Mouse (Mus musculus) ES-E14 (cell line): ENCODE measurements at regions not wholly inside any gene's neighbourhood (a gene's known extent, or its start where the extent isn't known, plus 50 kb on each side); places are given as distances from the start of the nearest gene placed in this dataset.

Experiments used
- DNase-seq: peaks from one replicate; pipeline ENCODE4 v3.0.0-alpha.2; 2013; ENCODE audit warnings: low read depth, low spot score
- H3K27ac ChIP-seq: 2 replicates; pipeline ENCODE4 v1.5.1; 2012; ENCODE audit warnings: low read depth, mild to moderate bottlenecking, low read length, moderate library complexity, mixed read lengths; ENCODE audit not compliant: poor library complexity, insufficient read depth, severe bottlenecking
- H3K36me3 ChIP-seq: 2 replicates; pipeline ENCODE4 v1.6.1; 2012; ENCODE audit warnings: mild to moderate bottlenecking, low read length, moderate library complexity, mixed read lengths; ENCODE audit not compliant: control insufficient read depth, poor library complexity, insufficient read depth, severe bottlenecking
- H3K4me1 ChIP-seq, 2 experiments: fragments of 150-350 bp in 1 of 2; sonication (generic) in 1 of 2; 2 replicates each; pipeline ENCODE4 v1.6.1; 2012; ENCODE audit warnings: low read length in 2 of 2, mild to moderate bottlenecking in 1 of 2, mixed read lengths in 1 of 2; ENCODE audit not compliant: control insufficient read depth in 2 of 2, insufficient read depth in 2 of 2, poor library complexity in 1 of 2
- H3K4me3 ChIP-seq, 2 experiments: fragments of 150-350 bp in 1 of 2; sonication (generic) in 1 of 2; 2 replicates each; pipeline ENCODE4 v1.5.1; 2012; ENCODE audit warnings: low read length in 2 of 2, low read depth in 1 of 2, mild to moderate bottlenecking in 1 of 2, mixed read lengths in 1 of 2; ENCODE audit not compliant: insufficient read depth in 1 of 2, poor library complexity in 1 of 2, severe bottlenecking in 1 of 2
- H3K9ac ChIP-seq: 2 replicates; pipeline ENCODE4 v1.6.1; 2012; ENCODE audit warnings: low read depth, mild to moderate bottlenecking, low read length, mixed read lengths; ENCODE audit not compliant: poor library complexity, insufficient read depth, severe bottlenecking
- H3K9me3 ChIP-seq: fragments of 150-350 bp; sonication (generic); 2 replicates; pipeline ENCODE4 v1.6.1; 2012; ENCODE audit warnings: low read depth, mild to moderate bottlenecking, low read length; ENCODE audit not compliant: control insufficient read depth, insufficient read depth
- CHD2 ChIP-seq: IDR thresholded peaks from 2 replicates; pipeline ENCODE4 v1.6.1; 2014; ENCODE audit warnings: mild to moderate bottlenecking, low read depth, low read length, inconsistent platforms
- HCFC1 ChIP-seq: IDR thresholded peaks from 2 replicates; pipeline ENCODE4 v1.6.1; 2012; ENCODE audit warnings: low read length, inconsistent platforms, borderline replicate concordance; ENCODE audit not compliant: insufficient read depth
- MAFK ChIP-seq: IDR thresholded peaks from 2 replicates; pipeline ENCODE4 v1.6.1; 2014; ENCODE audit warnings: mild to moderate bottlenecking, low read depth, low read length, inconsistent platforms; ENCODE audit not compliant: insufficient read depth
- ZC3H11A ChIP-seq: IDR thresholded peaks from 2 replicates; pipeline ENCODE4 v1.6.1; 2012; ENCODE audit warnings: low read depth, mild to moderate bottlenecking, inconsistent platforms, low read length, borderline replicate concordance
- ZNF384 ChIP-seq: IDR thresholded peaks from 2 replicates; pipeline ENCODE4 v1.6.1; 2012; ENCODE audit warnings: low read depth, low read length, inconsistent platforms
- in situ Hi-C, 2 experiments: fragments of 600-800 bp; cut with MboI; formaldehyde crosslinking; loops; one replicate each; pipeline ENCODE4 v1.15.1; 2025; ENCODE audit warnings: low sequenced_read_pairs in 2 of 2, inconsistent platforms in 1 of 2; ENCODE audit not compliant: unreplicated experiment in 2 of 2

GRCm38 (mm10) chr3:127953610-127954009, 57.5 kb upstream of the Fam241a start:
- in situ Hi-C loops, result no loop called here
- TF ChIP-seq ZC3H11A (no peak), ZNF384 (no peak), HCFC1 (no peak), MAFK (no peak), CHD2 (no peak)
- no peaks in the 10 kb centered on the region for H3K4me1 ChIP-seq
- no peak overlapping the region for H3K4me3 ChIP-seq
- DNase-seq, result no peak
- no peak overlapping the region for H3K9ac ChIP-seq
- no peaks in the 10 kb centered on the region for H3K9me3 ChIP-seq
- no peaks in the 10 kb centered on the region for H3K36me3 ChIP-seq
- no peak overlapping the region for H3K27ac ChIP-seq

GRCm38 (mm10) chr3:127948898-127949620, 52.9 kb upstream of the Fam241a start:
- peak; percentile 43 for DNase-seq
- H3K4me3 ChIP-seq, result no peak overlapping the region
- no peak overlapping the region for H3K27ac ChIP-seq
- no peaks in the 10 kb centered on the region for H3K36me3 ChIP-seq
- H3K4me1 ChIP-seq, result no peaks in the 10 kb centered on the region
- TF ChIP-seq ZC3H11A (peak; percentile 40; the same call in 1 of the 2 replicates), MAFK (no peak)
- in situ Hi-C loops, result no loop called here
- H3K9me3 ChIP-seq, result no peaks in the 10 kb centered on the region
- no peak overlapping the region for H3K9ac ChIP-seq

- in situ Hi-C loops, result no loop called here
- DNase-seq, result no peak
These were observed 52.2 kb upstream of the Fam241a start for GRCm38 (mm10) chr3:127948326-127948725.

More at GRCm38 (mm10) chr3:127948326-127948725, 52.2 kb upstream of the Fam241a start:
- no peak overlapping the region for H3K4me3 ChIP-seq
- no peaks in the 10 kb centered on the region for H3K9me3 ChIP-seq
- H3K4me1 ChIP-seq, result no peaks in the 10 kb centered on the region
- no peak overlapping the region for H3K9ac ChIP-seq
- H3K36me3 ChIP-seq, result no peaks in the 10 kb centered on the region
- TF ChIP-seq CHD2 (no peak), ZC3H11A (no peak), MAFK (no peak), ZNF384 (no peak), HCFC1 (no peak)
- H3K27ac ChIP-seq, result no peak overlapping the region
